Mouse (Mus musculus): ENCODE measurements around the gene Socs1.

- TF ChIP-seq EP300 (IDR thresholded peaks at IDR 0.05; ENCODE audit: low read depth) (no peak), CTCF (IDR thresholded peaks at IDR 0.05; ENCODE audit: low read depth) (no peak)
Measured at GRCm38 (mm10) chr16:10749226-10749625, 36.1 kb downstream of the Socs1 start.

Data from liver, postnatal 0 days (tissue).